ENCODE assay signal across 16 mouse cellular contexts in the genomic region with DNA sequence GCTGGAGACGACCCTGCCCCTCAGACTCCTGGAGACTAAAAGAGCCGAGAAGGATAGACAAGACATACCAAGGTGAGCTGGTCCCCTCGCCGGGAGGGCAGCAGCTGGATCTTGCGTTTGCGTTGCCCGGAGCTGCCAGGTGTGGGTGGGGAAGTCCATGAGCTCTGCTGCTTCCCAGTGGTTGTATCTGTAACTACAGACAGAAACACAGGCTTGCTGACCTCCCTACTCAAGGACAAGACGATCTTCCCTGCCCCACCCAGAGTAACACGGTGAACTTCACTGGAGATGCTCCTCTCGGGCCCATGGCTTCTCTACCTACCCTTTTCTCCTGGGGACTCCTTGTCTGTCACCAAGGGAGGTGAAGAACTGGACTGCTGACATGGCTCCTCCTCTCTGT. TPM values are rescaled to one million over a fixed set of nuclear protein-coding genes. Genes with fewer than 3 reads are reported as not detected.
"Had no signal": no experiment of that assay in that cellular context is flagged by ENCODE, and none has a peak within 500 bp of the region (broad histone marks: within the 10 kb centered on the region; RNA-seq: fewer than 3 reads in every experiment).

No protein-coding gene starts in this region.

- H3K4me3 ChIP-seq: kidney, embryonic 15.5 days; limb, embryonic 13.5 days; midbrain, embryonic 13.5 days had no signal

- H3K27ac ChIP-seq: kidney, embryonic 15.5 days; limb, embryonic 13.5 days; liver, embryonic 14.5 days; midbrain, embryonic 13.5 days had no signal

- H3K27me3 ChIP-seq: kidney, embryonic 15.5 days; limb, embryonic 13.5 days; midbrain, embryonic 13.5 days had no signal

- H3K4me1 ChIP-seq: kidney, embryonic 15.5 days; limb, embryonic 13.5 days; midbrain, embryonic 13.5 days had no signal

- DNase-seq: kidney, adult 2 months; kidney, postnatal 14 days; layer of hippocampus, postnatal 36 days; lung, adult 18-20 months; right cerebral cortex, adult 18-20 months; thymus, postnatal 4 days had no signal

RNA-seq across cellular contexts. Expression of gene Trim50, which starts 30.7 kb away (rescaled TPM):
- total RNA-seq: layer of hippocampus, postnatal 36 days; left cerebral cortex, postnatal 36 days; liver, adult 2 months; midbrain, postnatal 0 days had no signal
- polyA plus RNA-seq: kidney, embryonic 15.5 days; large intestine, adult 2 months; limb, embryonic 13.5 days; liver, adult 2 months; liver, embryonic 14.5 days; lung, embryonic 16.5 days; midbrain, postnatal 0 days; neural tube, embryonic 14.5 days had no signal

RNA-seq across cellular contexts. Expression of gene Fkbp6, which starts 33.9 kb away (rescaled TPM):
- total RNA-seq: layer of hippocampus, postnatal 36 days; left cerebral cortex, postnatal 36 days; liver, adult 2 months had no signal
- polyA plus RNA-seq: kidney, embryonic 15.5 days; large intestine, adult 2 months; limb, embryonic 13.5 days; liver, adult 2 months; lung, embryonic 16.5 days; neural tube, embryonic 14.5 days had no signal
